Mouse (Mus musculus) embryonic stem cell, embryonic (primary cell): ENCODE results near the gene Rbm24.

ENCODE experiments used
- CTCF ChIA-PET, 4 experiments: fragments of 300-600 bp in 2 of 4; fragments of 350-600 bp in 2 of 4; sonication (Branson Sonifier 250); formaldehyde crosslinking; loops; one replicate each; lab custom pipeline; 2022; ENCODE audit warnings: inconsistent platforms in 2 of 4; lab: Charles Lee
- POLR2A ChIA-PET, 4 experiments: fragments of 300-600 bp in 2 of 4; fragments of 350-600 bp in 2 of 4; sonication (Branson Sonifier 250); formaldehyde crosslinking; loops; one replicate each; lab custom pipeline; 2022; ENCODE audit warnings: antibody characterized with exemption in 4 of 4, inconsistent platforms in 1 of 4; lab: Charles Lee

The Rbm24 gene

GRCm38 (mm10) chr13:46418141-46418601 is at the start of gene Rbm24:
Rbm24 (plus strand) TSS chr13:46418434.
- POLR2A ChIA-PET: interaction anchor here in 2 of 4 experiments (0.5 to 1.4 kb wide), 3 partner anchors 10 to 224 kb away, joined by 3 read pairs; no protein-coding TSS in a partner anchor
- CTCF ChIA-PET: interaction anchor here in 3 of 4 experiments (0.5 to 1.3 kb wide), 7 partner anchors 9 to 944 kb away, joined by 3 to 5 read pairs (median 3); no protein-coding TSS in a partner anchor

- POLR2A ChIA-PET: no interaction called here
Measured at GRCm38 (mm10) chr13:46372884-46373283, 45.4 kb upstream of the Rbm24 start.

GRCm38 (mm10) chr13:46375371-46375770 is 42.9 kb upstream of the Rbm24 start:
- CTCF ChIA-PET: no interaction called here
- POLR2A ChIA-PET: no interaction called here

More at GRCm38 (mm10) chr13:46372884-46373283, 45.4 kb upstream of the Rbm24 start:
- CTCF ChIA-PET: interaction anchor here in 1 of 4 experiments (0.6 kb wide), 1 partner anchor 834 kb away, joined by 3 read pairs; no protein-coding TSS in a partner anchor

GRCm38 (mm10) chr13:46387396-46387795 is 30.8 kb upstream of the Rbm24 start:
- ChIA-PET POLR2A (no interaction called here), CTCF (interaction anchor here in 1 of 4 experiments (0.7 kb wide), 1 partner anchor 1305 kb away, joined by 7 read pairs; no protein-coding TSS in a partner anchor)

- ChIA-PET CTCF (no interaction called here), POLR2A (interaction anchor here in 1 of 4 experiments (0.5 kb wide), 1 partner anchor 269 kb away, joined by 3 read pairs; no protein-coding TSS in a partner anchor)
Measured at GRCm38 (mm10) chr13:46391654-46392053, 26.6 kb upstream of the Rbm24 start.

GRCm38 (mm10) chr13:46392893-46393292 is 25.3 kb upstream of the Rbm24 start:
- ChIA-PET POLR2A (no interaction called here), CTCF (no interaction called here)

- CTCF ChIA-PET: no interaction called here
- POLR2A ChIA-PET: interaction anchor here in 2 of 4 experiments (0.6 to 0.7 kb wide), 2 partner anchors 40 to 1049 kb away, joined by 3 read pairs; no protein-coding TSS in a partner anchor
Measured at GRCm38 (mm10) chr13:46393936-46394335, 24.3 kb upstream of the Rbm24 start.

GRCm38 (mm10) chr13:46397235-46397634 is 21.0 kb upstream of the Rbm24 start:
- ChIA-PET CTCF (no interaction called here), POLR2A (no interaction called here)

- POLR2A ChIA-PET: no interaction called here
Measured at GRCm38 (mm10) chr13:46407151-46407550, 11.1 kb upstream of the Rbm24 start.

GRCm38 (mm10) chr13:46412247-46412646 is 6.0 kb upstream of the Rbm24 start:
- ChIA-PET POLR2A (interaction anchor here in 1 of 4 experiments (0.6 kb wide), 1 partner anchor 8 kb away, joined by 4 read pairs; no protein-coding TSS in a partner anchor), CTCF (no interaction called here)

More at GRCm38 (mm10) chr13:46407151-46407550, 11.1 kb upstream of the Rbm24 start:
- CTCF ChIA-PET: no interaction called here

GRCm38 (mm10) chr13:46413588-46413987 is 4.6 kb upstream of the Rbm24 start:
- ChIA-PET POLR2A (no interaction called here), CTCF (interaction anchor here in 1 of 4 experiments (0.5 kb wide), 1 partner anchor 98 kb away, joined by 3 read pairs; no protein-coding TSS in a partner anchor)

- CTCF ChIA-PET: interaction anchor here in 1 of 4 experiments (0.5 kb wide), 2 partner anchors 98 to 902 kb away, joined by 3 to 7 read pairs; no protein-coding TSS in a partner anchor
- POLR2A ChIA-PET: no interaction called here
Measured at GRCm38 (mm10) chr13:46414050-46414449, 4.2 kb upstream of the Rbm24 start.

GRCm38 (mm10) chr13:46416021-46416420 is 2.2 kb upstream of the Rbm24 start:
- CTCF ChIA-PET: interaction anchor here in 1 of 4 experiments (0.6 kb wide), 1 partner anchor 47 kb away, joined by 3 read pairs; no protein-coding TSS in a partner anchor
- POLR2A ChIA-PET: no interaction called here

- ChIA-PET POLR2A (interaction anchor here in 2 of 4 experiments (1.0 to 1.4 kb wide), 2 partner anchors 9 to 225 kb away, joined by 3 read pairs; no protein-coding TSS in a partner anchor), CTCF (interaction anchor here in 3 of 4 experiments (0.5 to 1.3 kb wide), 4 partner anchors 9 to 944 kb away, joined by 3 to 5 read pairs (median 4); no protein-coding TSS in a partner anchor)
Measured at GRCm38 (mm10) chr13:46417594-46417993, 640 bp upstream of the Rbm24 start.

GRCm38 (mm10) chr13:46418731-46419545 is 704 bp downstream of the Rbm24 start:
- ChIA-PET POLR2A (interaction anchor here in 2 of 4 experiments (0.5 to 1.5 kb wide), 5 partner anchors 10 to 282 kb away, joined by 3 read pairs; no protein-coding TSS in a partner anchor), CTCF (interaction anchor here in 3 of 4 experiments (0.5 to 1.3 kb wide), 8 partner anchors 8 to 482 kb away, joined by 3 to 12 read pairs (median 4); no protein-coding TSS in a partner anchor)

GRCm38 (mm10) chr13:46419648-46420047 is 1.4 kb downstream of the Rbm24 start:
- ChIA-PET CTCF (interaction anchor here in 1 of 4 experiments (0.6 kb wide), 2 partner anchors 104 to 151 kb away, joined by 6 to 12 read pairs; no protein-coding TSS in a partner anchor), POLR2A (interaction anchor here in 3 of 4 experiments (0.6 to 1.5 kb wide), 6 partner anchors 115 to 683 kb away, joined by 3 to 9 read pairs (median 3); no protein-coding TSS in a partner anchor)

GRCm38 (mm10) chr13:46420095-46420494 is 1.9 kb downstream of the Rbm24 start:
- CTCF ChIA-PET: interaction anchor here in 1 of 4 experiments (0.6 kb wide), 1 partner anchor 152 kb away, joined by 6 read pairs; no protein-coding TSS in a partner anchor
- POLR2A ChIA-PET: interaction anchor here in 3 of 4 experiments (0.6 to 1.5 kb wide), 9 partner anchors 25 to 1117 kb away, joined by 3 to 9 read pairs (median 3); no protein-coding TSS in a partner anchor

GRCm38 (mm10) chr13:46423805-46424204 is 5.6 kb downstream of the Rbm24 start:
- ChIA-PET CTCF (interaction anchor here in 1 of 4 experiments (0.5 kb wide), 1 partner anchor 324 kb away, joined by 3 read pairs; no protein-coding TSS in a partner anchor), POLR2A (interaction anchor here in 1 of 4 experiments (0.6 kb wide), 1 partner anchor 113 kb away, joined by 3 read pairs; no protein-coding TSS in a partner anchor)
